Mouse (Mus musculus): ENCODE results near the gene Klk12.
A peak's percentile ranks its signal among the peaks of the same experiment; 100 is the strongest.

Klk12 gene

GRCm38 (mm10) chr7:43768597-43768996 lies at the start of gene Klk12:
TSS of gene Klk12 (plus strand) at chr7:43768897.
- no peak for DNase-seq

GRCm38 (mm10) chr7:43747788-43748187 lies 20.9 kb upstream of the Klk12 start:
- DNase-seq, result no peak

GRCm38 (mm10) chr7:43752806-43753205 lies 15.9 kb upstream of the Klk12 start:
- DNase-seq, result no peak

- DNase-seq, result no peak
Observed at GRCm38 (mm10) chr7:43766484-43766883, 2.2 kb upstream of the Klk12 start.

- no peak for DNase-seq
Observed at GRCm38 (mm10) chr7:43769636-43770035, 939 bp downstream of the Klk12 start.

- DNase-seq, result no peak
Observed at GRCm38 (mm10) chr7:43770701-43771100, 2.0 kb downstream of the Klk12 start.

GRCm38 (mm10) chr7:43771916-43772315 lies 3.2 kb downstream of the Klk12 start:
- no peak for DNase-seq

GRCm38 (mm10) chr7:43772901-43773300 lies 4.2 kb downstream of the Klk12 start:
- DNase-seq, result no peak

GRCm38 (mm10) chr7:43774364-43774763 lies 5.7 kb downstream of the Klk12 start, which contains the start of gene Klk11:
TSS of gene Klk11 (plus strand) at chr7:43774604.
- no peak for DNase-seq

GRCm38 (mm10) chr7:43774802-43775201 lies 6.1 kb downstream of the Klk12 start:
- no peak for DNase-seq

- DNase-seq, result no peak
Observed at GRCm38 (mm10) chr7:43775311-43776057, 6.8 kb downstream of the Klk12 start.

- no peak for DNase-seq
Observed at GRCm38 (mm10) chr7:43776506-43776905, 7.8 kb downstream of the Klk12 start.

- DNase-seq, result no peak
Observed at GRCm38 (mm10) chr7:43777423-43777822, 8.7 kb downstream of the Klk12 start.

- DNase-seq, result no peak
Observed at GRCm38 (mm10) chr7:43778176-43778970, 9.7 kb downstream of the Klk12 start.

GRCm38 (mm10) chr7:43780241-43780640 lies 11.5 kb downstream of the Klk12 start:
- no peak for DNase-seq

GRCm38 (mm10) chr7:43780746-43781145 lies 12.0 kb downstream of the Klk12 start, which contains the start of gene Klk10:
TSS of gene Klk10 (plus strand) at chr7:43781035.
- no peak for DNase-seq

- no peak for DNase-seq
Observed at GRCm38 (mm10) chr7:43781541-43781940, 12.8 kb downstream of the Klk12 start.

GRCm38 (mm10) chr7:43782275-43783265 lies 13.9 kb downstream of the Klk12 start:
- DNase-seq, result peak; percentile 24

- no peak for DNase-seq
Observed at GRCm38 (mm10) chr7:43785286-43785685, 16.6 kb downstream of the Klk12 start.

GRCm38 (mm10) chr7:43788096-43788495 lies 19.4 kb downstream of the Klk12 start:
- no peak for DNase-seq

- no peak for DNase-seq
Observed at GRCm38 (mm10) chr7:43789295-43789694, 20.6 kb downstream of the Klk12 start.

- DNase-seq, result no peak
Observed at GRCm38 (mm10) chr7:43791591-43791990, 22.9 kb downstream of the Klk12 start, which contains the start of gene Klk9. TSS of gene Klk9 (plus strand) at chr7:43791891.

GRCm38 (mm10) chr7:43796355-43796754 lies 27.7 kb downstream of the Klk12 start:
- DNase-seq, result no peak

Measured in cerebellum, adult 9-10 months (tissue).